Mouse (Mus musculus): Measurements from ENCODE around the gene Naa15. TPM values are rescaled to one million over a fixed set of nuclear protein-coding genes. Genes with fewer than 3 reads are reported as not detected.

Naa15 gene
- polyA plus RNA-seq, 1 experiment from 2014 or later = 37.3 TPM

- Histone ChIP-seq H3K4me3 (ENCODE audit: low read depth, low read length) (no peak overlapping the region), H3K27ac (ENCODE audit: low read depth) (no peak overlapping the region), H3K27me3 (replicated peaks; ENCODE audit: control insufficient read depth, insufficient read depth, low read length) (no peaks in the 10 kb centered on the region), H3K36me3 (ENCODE audit: control insufficient read depth, insufficient read depth, low read length) (no peaks in the 10 kb centered on the region), H3K4me2 (ENCODE audit: low read length) (no peak overlapping the region), H3K9ac (ENCODE audit: low read length) (no peak overlapping the region), H3K9me3 (ENCODE audit: control insufficient read depth, low read length) (no peaks in the 10 kb centered on the region), H3K4me1 (replicated peaks; ENCODE audit: control insufficient read depth, insufficient read depth, low read length) (peaks cover 16% of the 10 kb centered on the region)
- ATAC-seq (replicated peaks; ENCODE audit: low FRiP score, low TSS enrichment, low read depth) = no peak
- DNase-seq (ENCODE audit: low spot score) = no peak
- 87% methylated on average over 7 of the region's 7 CpGs for WGBS
These were observed 2.5 kb upstream of the Naa15 start for GRCm38 (mm10) chr3:51412457-51412856.

GRCm38 (mm10) chr3:51413276-51413675, 1.7 kb upstream of the Naa15 start:
- H3K4me1 ChIP-seq (replicated peaks; ENCODE audit: control insufficient read depth, insufficient read depth, low read length) = peaks cover 17% of the 10 kb centered on the region
- H3K9me3 ChIP-seq (ENCODE audit: control insufficient read depth, low read length) = no peaks in the 10 kb centered on the region
- no peak overlapping the region for H3K4me2 ChIP-seq (ENCODE audit: low read length)
- no peaks in the 10 kb centered on the region for H3K27me3 ChIP-seq (replicated peaks; ENCODE audit: control insufficient read depth, insufficient read depth, low read length)
- H3K4me3 ChIP-seq (ENCODE audit: low read depth, low read length) = no peak overlapping the region
- WGBS = 79% methylated on average over 1 of the region's 1 CpGs
- no peak for ATAC-seq (replicated peaks; ENCODE audit: low FRiP score, low TSS enrichment, low read depth)
- no peaks in the 10 kb centered on the region for H3K36me3 ChIP-seq (ENCODE audit: control insufficient read depth, insufficient read depth, low read length)
- no peak overlapping the region for H3K27ac ChIP-seq (ENCODE audit: low read depth)
- no peak overlapping the region for H3K9ac ChIP-seq (ENCODE audit: low read length)
- no peak for DNase-seq (ENCODE audit: low spot score)

- no peaks in the 10 kb centered on the region for H3K9me3 ChIP-seq (ENCODE audit: control insufficient read depth, low read length)
- H3K4me1 ChIP-seq (replicated peaks; ENCODE audit: control insufficient read depth, insufficient read depth, low read length) = peaks cover 23% of the 10 kb centered on the region
- DNase-seq (ENCODE audit: low spot score) (no peak), ATAC-seq (replicated peaks; ENCODE audit: low FRiP score, low TSS enrichment, low read depth) (peak; percentile 54; the same call in 1 of the 2 replicates)
- H3K27me3 ChIP-seq (replicated peaks; ENCODE audit: control insufficient read depth, insufficient read depth, low read length) = no peaks in the 10 kb centered on the region
- H3K4me3 ChIP-seq (ENCODE audit: low read depth, low read length) = peak overlapping the region; percentile 99
- WGBS = under 1% methylated on average over 30 of the region's 30 CpGs
- H3K27ac ChIP-seq (ENCODE audit: low read depth) = peak overlapping the region; percentile 92
- H3K4me2 ChIP-seq (ENCODE audit: low read length) = peak overlapping the region; percentile 84
- H3K36me3 ChIP-seq (ENCODE audit: control insufficient read depth, insufficient read depth, low read length) = 0 out of 2 replicates have a peak, but pooled peaks cover 3% of the 10 kb centered on the region
- H3K9ac ChIP-seq (ENCODE audit: low read length) = peak overlapping the region; percentile 95
These were observed 1.1 kb downstream of the Naa15 start for GRCm38 (mm10) chr3:51416073-51416363.

- peak; percentile 52 for ATAC-seq (replicated peaks; ENCODE audit: low FRiP score, low TSS enrichment, low read depth)
- Histone ChIP-seq H3K27ac (ENCODE audit: low read depth) (peak overlapping the region; percentile 92), H3K36me3 (ENCODE audit: control insufficient read depth, insufficient read depth, low read length) (0 out of 2 replicates have a peak, but pooled peaks cover 3% of the 10 kb centered on the region), H3K9me3 (ENCODE audit: control insufficient read depth, low read length) (no peaks in the 10 kb centered on the region), H3K4me3 (ENCODE audit: low read depth, low read length) (peak overlapping the region; percentile 99), H3K27me3 (replicated peaks; ENCODE audit: control insufficient read depth, insufficient read depth, low read length) (no peaks in the 10 kb centered on the region), H3K9ac (ENCODE audit: low read length) (peak overlapping the region; percentile 95), H3K4me2 (ENCODE audit: low read length) (peak overlapping the region; percentile 84), H3K4me1 (replicated peaks; ENCODE audit: control insufficient read depth, insufficient read depth, low read length) (peaks cover 23% of the 10 kb centered on the region)
- WGBS = 1% methylated on average over 60 of the region's 68 CpGs
- peak; percentile 83 for DNase-seq (ENCODE audit: low spot score)
These were observed 1.6 kb downstream of the Naa15 start for GRCm38 (mm10) chr3:51416364-51417134.

GRCm38 (mm10) chr3:51417135-51417458, 2.1 kb downstream of the Naa15 start:
- 8% methylated on average over 8 of the region's 8 CpGs for WGBS
- peaks cover 23% of the 10 kb centered on the region for H3K4me1 ChIP-seq (replicated peaks; ENCODE audit: control insufficient read depth, insufficient read depth, low read length)
- H3K9me3 ChIP-seq (ENCODE audit: control insufficient read depth, low read length) = no peaks in the 10 kb centered on the region
- no peaks in the 10 kb centered on the region for H3K27me3 ChIP-seq (replicated peaks; ENCODE audit: control insufficient read depth, insufficient read depth, low read length)
- H3K9ac ChIP-seq (ENCODE audit: low read length) = peak overlapping the region; percentile 95
- peak overlapping the region; percentile 99 for H3K4me3 ChIP-seq (ENCODE audit: low read depth, low read length)
- DNase-seq (ENCODE audit: low spot score) (no peak), ATAC-seq (replicated peaks; ENCODE audit: low FRiP score, low TSS enrichment, low read depth) (no peak)
- 0 out of 2 replicates have a peak, but pooled peaks cover 3% of the 10 kb centered on the region for H3K36me3 ChIP-seq (ENCODE audit: control insufficient read depth, insufficient read depth, low read length)
- peak overlapping the region; percentile 84 for H3K4me2 ChIP-seq (ENCODE audit: low read length)
- H3K27ac ChIP-seq (ENCODE audit: low read depth) = 0 out of 2 replicates have a peak overlapping the region, but pooled peaks have one; percentile 92

- H3K9me3 ChIP-seq (ENCODE audit: control insufficient read depth, low read length) = no peaks in the 10 kb centered on the region
- peaks cover 23% of the 10 kb centered on the region for H3K4me1 ChIP-seq (replicated peaks; ENCODE audit: control insufficient read depth, insufficient read depth, low read length)
- peak overlapping the region; percentile 95 for H3K9ac ChIP-seq (ENCODE audit: low read length)
- 46% methylated on average over 2 of the region's 2 CpGs for WGBS
- no peak for ATAC-seq (replicated peaks; ENCODE audit: low FRiP score, low TSS enrichment, low read depth)
- H3K36me3 ChIP-seq (ENCODE audit: control insufficient read depth, insufficient read depth, low read length) = 0 out of 2 replicates have a peak, but pooled peaks cover 3% of the 10 kb centered on the region
- no peak for DNase-seq (ENCODE audit: low spot score)
- no peaks in the 10 kb centered on the region for H3K27me3 ChIP-seq (replicated peaks; ENCODE audit: control insufficient read depth, insufficient read depth, low read length)
- H3K4me2 ChIP-seq (ENCODE audit: low read length) = peak overlapping the region; percentile 84
- H3K4me3 ChIP-seq (ENCODE audit: low read depth, low read length) = peak overlapping the region; percentile 99
- no peak overlapping the region for H3K27ac ChIP-seq (ENCODE audit: low read depth)
These were observed 2.5 kb downstream of the Naa15 start for GRCm38 (mm10) chr3:51417485-51417884.

- WGBS = 65% methylated on average over 2 of the region's 2 CpGs
- no peak for DNase-seq (ENCODE audit: low spot score)
These were observed 3.0 kb downstream of the Naa15 start for GRCm38 (mm10) chr3:51417966-51418365.

GRCm38 (mm10) chr3:51421921-51422320, 7.0 kb downstream of the Naa15 start:
- Histone ChIP-seq H3K9ac (ENCODE audit: low read length) (no peak overlapping the region), H3K4me1 (replicated peaks; ENCODE audit: control insufficient read depth, insufficient read depth, low read length) (peaks cover 15% of the 10 kb centered on the region), H3K4me2 (ENCODE audit: low read length) (no peak overlapping the region), H3K27me3 (replicated peaks; ENCODE audit: control insufficient read depth, insufficient read depth, low read length) (no peaks in the 10 kb centered on the region), H3K4me3 (ENCODE audit: low read depth, low read length) (no peak overlapping the region), H3K27ac (ENCODE audit: low read depth) (no peak overlapping the region), H3K36me3 (ENCODE audit: control insufficient read depth, insufficient read depth, low read length) (0 out of 2 replicates have a peak, but pooled peaks cover 3% of the 10 kb centered on the region), H3K9me3 (ENCODE audit: control insufficient read depth, low read length) (no peaks in the 10 kb centered on the region)
- ATAC-seq (replicated peaks; ENCODE audit: low FRiP score, low TSS enrichment, low read depth) (no peak), DNase-seq (ENCODE audit: low spot score) (no peak)
- 75% methylated on average over 3 of the region's 3 CpGs for WGBS

More at GRCm38 (mm10) chr3:51417966-51418365, 3.0 kb downstream of the Naa15 start:
- Histone ChIP-seq H3K27ac (ENCODE audit: low read depth) (no peak overlapping the region), H3K27me3 (replicated peaks; ENCODE audit: control insufficient read depth, insufficient read depth, low read length) (no peaks in the 10 kb centered on the region), H3K4me2 (ENCODE audit: low read length) (peak overlapping the region; percentile 84), H3K9me3 (ENCODE audit: control insufficient read depth, low read length) (no peaks in the 10 kb centered on the region), H3K9ac (ENCODE audit: low read length) (no peak overlapping the region), H3K4me3 (ENCODE audit: low read depth, low read length) (0 out of 2 replicates have a peak overlapping the region, but pooled peaks have one; percentile 99), H3K36me3 (ENCODE audit: control insufficient read depth, insufficient read depth, low read length) (0 out of 2 replicates have a peak, but pooled peaks cover 3% of the 10 kb centered on the region), H3K4me1 (replicated peaks; ENCODE audit: control insufficient read depth, insufficient read depth, low read length) (peaks cover 23% of the 10 kb centered on the region)
- no peak for ATAC-seq (replicated peaks; ENCODE audit: low FRiP score, low TSS enrichment, low read depth)

- H3K4me3 ChIP-seq (ENCODE audit: low read depth, low read length) = no peak overlapping the region
- no peaks in the 10 kb centered on the region for H3K27me3 ChIP-seq (replicated peaks; ENCODE audit: control insufficient read depth, insufficient read depth, low read length)
- no peak for ATAC-seq (replicated peaks; ENCODE audit: low FRiP score, low TSS enrichment, low read depth)
- no peaks in the 10 kb centered on the region for H3K36me3 ChIP-seq (ENCODE audit: control insufficient read depth, insufficient read depth, low read length)
- H3K27ac ChIP-seq (ENCODE audit: low read depth) = no peak overlapping the region
- no peaks in the 10 kb centered on the region for H3K4me1 ChIP-seq (replicated peaks; ENCODE audit: control insufficient read depth, insufficient read depth, low read length)
- no peaks in the 10 kb centered on the region for H3K9me3 ChIP-seq (ENCODE audit: control insufficient read depth, low read length)
- DNase-seq (ENCODE audit: low spot score) = no peak
- no peak overlapping the region for H3K4me2 ChIP-seq (ENCODE audit: low read length)
- no peak overlapping the region for H3K9ac ChIP-seq (ENCODE audit: low read length)
These were observed 10.4 kb downstream of the Naa15 start for GRCm38 (mm10) chr3:51425394-51425793.

All from intestine, embryonic 14.5 days (tissue).